ENCODE assay signal across 16 mouse cellular contexts in genomic region chr6:125168086-125168485, GRCm38 (mm10). TPM values are rescaled to one million over a fixed set of nuclear protein-coding genes. Genes with fewer than 3 reads are reported as not detected.
DNase-seq lines count a peak whose midpoint lies in the region; ATAC-seq and TF ChIP-seq lines count a peak whose summit lies in the region.
"Had no signal": no experiment of that assay in that cellular context is flagged by ENCODE, and none has a peak within 500 bp of the region (broad histone marks: within the 10 kb centered on the region; RNA-seq: fewer than 3 reads in every experiment).

No protein-coding gene starts in this region.

- intact Hi-C loops in heart, postnatal 25 days (cut with DNase I) = no loop called here

- H3K4me3 ChIP-seq in embryonic facial prominence, embryonic 13.5 days = no peak overlapping the region
- no peak overlapping the region for H3K4me3 ChIP-seq in embryonic facial prominence, embryonic 10.5 days
- H3K4me3 ChIP-seq in heart, embryonic 16.5 days (ENCODE audit: low read length) = no peak overlapping the region
- H3K4me3 ChIP-seq in myocyte = no peak overlapping the region
- no peak overlapping the region for H3K4me3 ChIP-seq in neural tube, embryonic 15.5 days (replicated peaks)
- H3K4me3 ChIP-seq: forebrain, embryonic 12.5 days; hindbrain, embryonic 15.5 days had no signal

- H3K4me1 ChIP-seq in embryonic facial prominence, embryonic 13.5 days = peaks cover 36% of the 10 kb centered on the region
- peaks cover 37% of the 10 kb centered on the region for H3K4me1 ChIP-seq in embryonic facial prominence, embryonic 10.5 days
- peaks cover 24% of the 10 kb centered on the region for H3K4me1 ChIP-seq in heart, embryonic 16.5 days (ENCODE audit: control insufficient read depth, insufficient read depth, low read length)
- peaks cover 34% of the 10 kb centered on the region for H3K4me1 ChIP-seq in neural tube, embryonic 15.5 days

- H3K9me3 ChIP-seq in embryonic facial prominence, embryonic 13.5 days = no peaks in the 10 kb centered on the region
- H3K9me3 ChIP-seq in embryonic facial prominence, embryonic 10.5 days = no peaks in the 10 kb centered on the region
- H3K9me3 ChIP-seq in heart, embryonic 16.5 days (replicated peaks; ENCODE audit: control insufficient read depth, low read length) = no peaks in the 10 kb centered on the region
- no peaks in the 10 kb centered on the region for H3K9me3 ChIP-seq in neural tube, embryonic 15.5 days (replicated peaks)
- H3K9me3 ChIP-seq: forebrain, embryonic 12.5 days; hindbrain, embryonic 15.5 days; midbrain, embryonic 10.5 days had no signal

- no peak for DNase-seq in embryonic facial prominence, embryonic 10.5 days (ENCODE audit: low spot score)
- no peak for DNase-seq in heart, postnatal 25 days (ENCODE audit: low spot score)
- peak; percentile 63 for DNase-seq in right cerebral cortex, adult 18-20 months
- no peak for DNase-seq in right cerebral cortex, postnatal 10 days (ENCODE audit: low spot score in 2 of 2)
- DNase-seq: gastrocnemius, postnatal 36 days; kidney, postnatal 10 days; lung, postnatal 14 days; thymus, adult 2 months had no signal

- no peaks in the 10 kb centered on the region for H3K27me3 ChIP-seq in embryonic facial prominence, embryonic 13.5 days
- H3K27me3 ChIP-seq in embryonic facial prominence, embryonic 10.5 days (replicated peaks; ENCODE audit: low read depth, poor library complexity, severe bottlenecking) = no peaks in the 10 kb centered on the region
- no peaks in the 10 kb centered on the region for H3K27me3 ChIP-seq in heart, embryonic 16.5 days (ENCODE audit: control insufficient read depth, insufficient read depth, low read length)
- H3K27me3 ChIP-seq in myocyte (ENCODE audit: control insufficient read depth, insufficient read depth, insufficient read length) = no peaks in the 10 kb centered on the region
- H3K27me3 ChIP-seq in neural tube, embryonic 15.5 days (replicated peaks) = no peaks in the 10 kb centered on the region
- H3K27me3 ChIP-seq: forebrain, embryonic 12.5 days; hindbrain, embryonic 15.5 days had no signal

- no peak for TF ChIP-seq POLR2A in myocyte (IDR thresholded peaks at IDR 0.05; ENCODE audit: insufficient read length, low read depth)

- H3K4me2 ChIP-seq in embryonic facial prominence, embryonic 13.5 days = no peak overlapping the region
- no peak overlapping the region for H3K4me2 ChIP-seq in heart, embryonic 16.5 days (ENCODE audit: low read depth, low read length)
- peak overlapping the region; percentile 93 for H3K4me2 ChIP-seq in myocyte (ENCODE audit: low read depth)
- H3K4me2 ChIP-seq in neural tube, embryonic 15.5 days = no peak overlapping the region

- peak overlapping the region; percentile 97; the same call in 1 of the 2 replicates for H3K9ac ChIP-seq in embryonic facial prominence, embryonic 13.5 days
- H3K9ac ChIP-seq in heart, embryonic 16.5 days (ENCODE audit: low read length) = peak overlapping the region; percentile 34; the same call in 1 of the 2 replicates
- H3K9ac ChIP-seq in neural tube, embryonic 15.5 days (replicated peaks) = no peak overlapping the region
- H3K9ac ChIP-seq: hindbrain, embryonic 15.5 days had no signal

- H3ac ChIP-seq in myocyte (ENCODE audit: control insufficient read depth, insufficient read length) = no peak overlapping the region

- H3K36me3 ChIP-seq in embryonic facial prominence, embryonic 13.5 days = peaks cover 73% of the 10 kb centered on the region
- peaks cover 88% of the 10 kb centered on the region for H3K36me3 ChIP-seq in embryonic facial prominence, embryonic 10.5 days (replicated peaks)
- H3K36me3 ChIP-seq in heart, embryonic 16.5 days (ENCODE audit: control insufficient read depth, insufficient read depth) = peaks cover 53% of the 10 kb centered on the region
- peaks cover 12% of the 10 kb centered on the region for H3K36me3 ChIP-seq in myocyte (ENCODE audit: control insufficient read depth, insufficient read depth)
- H3K36me3 ChIP-seq in neural tube, embryonic 15.5 days = peaks cover 62% of the 10 kb centered on the region

- H3K79me2 ChIP-seq in myocyte (ENCODE audit: control insufficient read depth, insufficient read depth) = peaks cover 23% of the 10 kb centered on the region

- peak overlapping the region; percentile 93; the same call in 1 of the 2 replicates for H3K27ac ChIP-seq in embryonic facial prominence, embryonic 13.5 days
- H3K27ac ChIP-seq in embryonic facial prominence, embryonic 10.5 days (replicated peaks) = no peak overlapping the region
- H3K27ac ChIP-seq in heart, embryonic 16.5 days (ENCODE audit: low read length) = peak overlapping the region; percentile 99
- H3K27ac ChIP-seq in neural tube, embryonic 15.5 days (replicated peaks) = no peak overlapping the region

- WGBS in embryonic facial prominence, embryonic 13.5 days = 92% methylated on average over 14 of the region's 14 CpGs
- 94% methylated on average over 14 of the region's 14 CpGs for WGBS in embryonic facial prominence, embryonic 10.5 days
- WGBS in heart, embryonic 16.5 days = 86% methylated on average over 14 of the region's 14 CpGs
- 88% methylated on average over 14 of the region's 14 CpGs for WGBS in neural tube, embryonic 15.5 days

- ATAC-seq in embryonic facial prominence, embryonic 13.5 days (ENCODE audit: insufficient number of reproducible peaks, insufficient read depth, low FRiP score, low TSS enrichment, low read depth) = no peak
- no peak for ATAC-seq in heart, embryonic 16.5 days (replicated peaks; ENCODE audit: extremely low read depth, insufficient read depth, low FRiP score)
- no peak for ATAC-seq in neural tube, embryonic 15.5 days (ENCODE audit: low FRiP score)
- ATAC-seq: activated CD4-positive, CD25-positive, alpha-beta regulatory T cell, adult 4 months had no signal

TF ChIP-seq in myocyte, 11 proteins besides CTCF, POLR2A, EP300 and RAD21:
- TF ChIP-seq MYOD1 (IDR thresholded peaks at IDR 0.05; ENCODE audit: control insufficient read depth in 1 of 3, insufficient read length in 2 of 3, low read depth in 2 of 3) = no peak
- TF ChIP-seq MYOG (IDR thresholded peaks at IDR 0.05; ENCODE audit: control insufficient read depth in 1 of 3, insufficient read depth in 1 of 3, insufficient read length in 2 of 3, low read depth in 2 of 3) = no peak
- TF ChIP-seq POLR2AphosphoS2 (IDR thresholded peaks at IDR 0.05; ENCODE audit: insufficient read length, low read depth) = peak; percentile 5
- TF ChIP-seq TCF12 (IDR thresholded peaks at IDR 0.05; ENCODE audit: insufficient read depth, poor library complexity, severe bottlenecking) = no peak

RNA-seq across cellular contexts. Expression of gene Gapdh, which starts 1.8 kb away (rescaled TPM):
- 1,482 and 1,867 TPM in 2 replicates for polyA plus RNA-seq in embryonic facial prominence, embryonic 13.5 days (2015; fragmentation: Nextera tagmentation; extraction: Ambion mirVana)
- 2,731 and 2,955 TPM in 2 replicates for polyA plus RNA-seq in embryonic facial prominence, embryonic 10.5 days (2016; fragmentation: Nextera tagmentation; extraction: Ambion mirVana)
- 3,677 and 4,254 TPM in 2 replicates for polyA plus RNA-seq in heart, embryonic 16.5 days (2015; fragmentation: Nextera tagmentation; extraction: Ambion mirVana)
- 1,000 to 10,000 TPM; 4,843 to 4,911 TPM for total RNA-seq in heart, postnatal 25 days (2021)
- polyA plus RNA-seq in myocyte (2012; fragmentation: generic; extraction: Trizol) = 9,871 TPM
- 1,563 and 1,690 TPM in 2 replicates for polyA plus RNA-seq in neural tube, embryonic 15.5 days (2015; fragmentation: Nextera tagmentation; extraction: Ambion mirVana)

RNA-seq across cellular contexts. Expression of gene Iffo1, which starts 23.0 kb away (rescaled TPM):
- polyA plus RNA-seq in embryonic facial prominence, embryonic 13.5 days (2015; fragmentation: Nextera tagmentation; extraction: Ambion mirVana) = 15.5 and 17.6 TPM in 2 replicates
- polyA plus RNA-seq in embryonic facial prominence, embryonic 10.5 days (2016; fragmentation: Nextera tagmentation; extraction: Ambion mirVana) = 11.0 and 11.1 TPM in 2 replicates
- polyA plus RNA-seq in heart, embryonic 16.5 days (2015; fragmentation: Nextera tagmentation; extraction: Ambion mirVana) = 11.7 and 13.2 TPM in 2 replicates
- total RNA-seq in heart, postnatal 25 days (2021) = 10 to 100 TPM in 1 of 2 experiments, 1 to 10 TPM in 1; 7.1 to 12.0 TPM
- 244 TPM for polyA plus RNA-seq in myocyte (2012; fragmentation: generic; extraction: Trizol)
- 20.1 and 24.6 TPM in 2 replicates for polyA plus RNA-seq in neural tube, embryonic 15.5 days (2015; fragmentation: Nextera tagmentation; extraction: Ambion mirVana)

RNA-seq across cellular contexts. Expression of gene Ncapd2, which starts 23.4 kb away (rescaled TPM):
- polyA plus RNA-seq in embryonic facial prominence, embryonic 13.5 days (2015; fragmentation: Nextera tagmentation; extraction: Ambion mirVana) = 150 and 163 TPM in 2 replicates
- 261 and 263 TPM in 2 replicates for polyA plus RNA-seq in embryonic facial prominence, embryonic 10.5 days (2016; fragmentation: Nextera tagmentation; extraction: Ambion mirVana)
- polyA plus RNA-seq in heart, embryonic 16.5 days (2015; fragmentation: Nextera tagmentation; extraction: Ambion mirVana) = 97.4 and 99.3 TPM in 2 replicates
- total RNA-seq in heart, postnatal 25 days (2021) = 10 to 100 TPM; 21.9 to 26.8 TPM
- 34.7 TPM for polyA plus RNA-seq in myocyte (2012; fragmentation: generic; extraction: Trizol)
- polyA plus RNA-seq in neural tube, embryonic 15.5 days (2015; fragmentation: Nextera tagmentation; extraction: Ambion mirVana) = 38.2 and 56.6 TPM in 2 replicates

RNA-seq across cellular contexts. Expression of gene Mrpl51, which starts 23.5 kb away (rescaled TPM):
- polyA plus RNA-seq in embryonic facial prominence, embryonic 13.5 days (2015; fragmentation: Nextera tagmentation; extraction: Ambion mirVana) = 216 and 218 TPM in 2 replicates
- polyA plus RNA-seq in embryonic facial prominence, embryonic 10.5 days (2016; fragmentation: Nextera tagmentation; extraction: Ambion mirVana) = 207 and 214 TPM in 2 replicates
- polyA plus RNA-seq in heart, embryonic 16.5 days (2015; fragmentation: Nextera tagmentation; extraction: Ambion mirVana) = 270 and 281 TPM in 2 replicates
- 100 to 1,000 TPM; 308 to 324 TPM for total RNA-seq in heart, postnatal 25 days (2021)
- 132 TPM for polyA plus RNA-seq in myocyte (2012; fragmentation: generic; extraction: Trizol)
- polyA plus RNA-seq in neural tube, embryonic 15.5 days (2015; fragmentation: Nextera tagmentation; extraction: Ambion mirVana) = 156 and 167 TPM in 2 replicates

RNA-seq across cellular contexts. Expression of gene Nop2, which starts 36.4 kb away (rescaled TPM):
- polyA plus RNA-seq in embryonic facial prominence, embryonic 13.5 days (2015; fragmentation: Nextera tagmentation; extraction: Ambion mirVana) = 62.5 and 69.3 TPM in 2 replicates
- 94.1 and 99.4 TPM in 2 replicates for polyA plus RNA-seq in embryonic facial prominence, embryonic 10.5 days (2016; fragmentation: Nextera tagmentation; extraction: Ambion mirVana)
- 45.0 and 45.8 TPM in 2 replicates for polyA plus RNA-seq in heart, embryonic 16.5 days (2015; fragmentation: Nextera tagmentation; extraction: Ambion mirVana)
- 10 to 100 TPM; 19.4 to 20.0 TPM for total RNA-seq in heart, postnatal 25 days (2021)
- 55.4 TPM for polyA plus RNA-seq in myocyte (2012; fragmentation: generic; extraction: Trizol)
- polyA plus RNA-seq in neural tube, embryonic 15.5 days (2015; fragmentation: Nextera tagmentation; extraction: Ambion mirVana) = 47.8 and 58.0 TPM in 2 replicates

Comparison
In these comparisons a context has a peak if more than half of its experiments do, and no peak if none do; other contexts are left out.
1. H3K27ac ChIP-seq: peak in embryonic facial prominence, embryonic 13.5 days (single experiment) and heart, embryonic 16.5 days (single experiment); none in embryonic facial prominence, embryonic 10.5 days (single experiment) and neural tube, embryonic 15.5 days (single experiment).